35 mouse cellular contexts compared by ENCODE assay signal in genomic region chr1:86186762-86187161, GRCm38 (mm10). TPM values are rescaled to one million over a fixed set of nuclear protein-coding genes. Genes with fewer than 3 reads are reported as not detected.
DNase-seq lines count a peak whose midpoint lies in the region; ATAC-seq and TF ChIP-seq lines count a peak whose summit lies in the region.
"Had no signal": no experiment of that assay in that cellular context is flagged by ENCODE, and none has a peak within 500 bp of the region (broad histone marks: within the 10 kb centered on the region; RNA-seq: fewer than 3 reads in every experiment).

No protein-coding gene starts in this region.

- ATAC-seq in Patski = no peak
- peak; percentile 48 for ATAC-seq in granulocyte monocyte progenitor cell, adult 5-6 weeks (replicated peaks; ENCODE audit: poor library complexity, severe bottlenecking)
- 0 out of 2 replicates have a peak, but pooled peaks have one; percentile 38 for ATAC-seq in monocyte, adult 5-6 weeks (replicated peaks; ENCODE audit: insufficient number of reproducible peaks, low FRiP score, low TSS enrichment, poor library complexity, severe bottlenecking)
- ATAC-seq in inflammation-experienced regulatory T-cells, adult 6 months = no peak
- ATAC-seq: activated CD4-positive, CD25-positive, alpha-beta regulatory T cell, adult 4 months; forebrain, embryonic 16.5 days; hindbrain, embryonic 16.5 days; intestine, embryonic 16.5 days; lung, postnatal 0 days; midbrain, embryonic 16.5 days had no signal

- H3K4me1 ChIP-seq in cerebellum, adult 2 months (ENCODE audit: control insufficient read depth, insufficient read depth, low read length) = peaks cover 16% of the 10 kb centered on the region
- H3K4me1 ChIP-seq: neural tube, embryonic 13.5 days had no signal

- CTCF ChIA-PET in Patski (lab: Charles Lee) = no interaction called here

- no peak overlapping the region for H3K27ac ChIP-seq in cerebellum, adult 2 months (ENCODE audit: insufficient read depth, low read length)
- H3K27ac ChIP-seq: kidney, postnatal 0 days; neural tube, embryonic 13.5 days had no signal

- no peak for TF ChIP-seq CTCF in Patski (IDR thresholded peaks at IDR 0.05)
- no peak for TF ChIP-seq CTCF in cerebellum, adult 2 months (IDR thresholded peaks at IDR 0.05; ENCODE audit: borderline replicate concordance, insufficient read depth, low read depth, low read length)

- DNase-seq in 416B (ENCODE audit: low read depth) (peak; percentile 92), Patski (ENCODE audit: low read depth, low spot score) (peak; percentile 44)
- no peak for DNase-seq in urinary bladder, postnatal 36 days (ENCODE audit: low spot score in 2 of 2)
- DNase-seq in cerebellum, adult 2 months = no peak
- DNase-seq: adrenal gland, adult 2 months; cerebellum, adult 11 months; cerebellum, adult 9-11 months; heart, postnatal 14 days; kidney, adult 8-10 months; kidney, postnatal 4 days; layer of hippocampus, postnatal 36 days; lung, adult 18-20 months; lung, postnatal 4 days; thymus, adult 2 months; thymus, postnatal 4 days had no signal

- POLR2A ChIA-PET in Patski (lab: Charles Lee) = no interaction called here

- in situ Hi-C loops in Patski (cut with MboI; ENCODE audit: low pct_unique_long_range_greater_than_20kb) = no loop called here

- TF ChIP-seq POLR2A in cerebellum, adult 2 months (IDR thresholded peaks at IDR 0.05; ENCODE audit: borderline replicate concordance, insufficient read depth, low read length) = no peak

- no peaks in the 10 kb centered on the region for H3K27me3 ChIP-seq in Patski
- H3K27me3 ChIP-seq in cerebellum, adult 2 months (ENCODE audit: control insufficient read depth, insufficient read depth, low read length) = no peaks in the 10 kb centered on the region
- H3K27me3 ChIP-seq: CH12.LX; neural tube, embryonic 13.5 days had no signal

- no peak overlapping the region for H3K4me3 ChIP-seq in cerebellum, adult 2 months (replicated peaks; ENCODE audit: insufficient read depth, low read depth, low read length)
- H3K4me3 ChIP-seq: erythroblast, embryonic 14.5 days; myocyte; neural tube, embryonic 13.5 days had no signal

- 91% methylated on average over 7 of the region's 7 CpGs for WGBS in cerebellum, adult 2 months

RNA-seq across cellular contexts. Expression of gene Armc9, which starts 32.2 kb away (rescaled TPM):
- 34.2 TPM for polyA plus RNA-seq in Patski (2021)
- 0.80 and 1.7 TPM in 2 replicates for total RNA-seq in granulocyte monocyte progenitor cell, adult 5-6 weeks (2014; fragmentation: Nextera tagmentation)
- total RNA-seq in granulocyte monocyte progenitor cell, adult 5-6 weeks (2017) = 1.2 and 3.7 TPM in 2 replicates
- 1.3 to 5.3 TPM (median 3.6 TPM) in 3 replicates for total RNA-seq in monocyte, adult 5-6 weeks (2017)
- polyA plus RNA-seq in inflammation-experienced regulatory T-cells, adult 6 months (2017; shearing (Covaris generic)) = 10 to 100 TPM in 1 of 3 experiments, 1 to 10 TPM in 2; 4.1 to 12.9 (median 9.0) TPM
- polyA plus RNA-seq in cerebellum, adult 2 months (2012; rRNA removed) = 24.4 and 24.9 TPM in 2 replicates

RNA-seq across cellular contexts. Expression of gene Gm21972, which starts 53.3 kb away (rescaled TPM):
- 18.1 TPM for polyA plus RNA-seq in Patski (2021)
- 0.85 TPM in 1 of 2 replicates, not detected in the other for total RNA-seq in granulocyte monocyte progenitor cell, adult 5-6 weeks (2014; fragmentation: Nextera tagmentation)
- total RNA-seq in granulocyte monocyte progenitor cell, adult 5-6 weeks (2017) = 5.9 and 29.9 TPM in 2 replicates
- total RNA-seq in monocyte, adult 5-6 weeks (2017) = 1.1 to 17.3 TPM in 2 of 3 replicates, not detected in the other
- not detected for polyA plus RNA-seq in inflammation-experienced regulatory T-cells, adult 6 months (2017; shearing (Covaris generic))
- polyA plus RNA-seq in cerebellum, adult 2 months (2012; rRNA removed) = 0.95 and 1.8 TPM in 2 replicates
- total RNA-seq: gastrocnemius, adult 8-10 months; liver, adult 2 months had no signal
- polyA plus RNA-seq: activated CD4-positive, CD25-positive, alpha-beta regulatory T cell, adult 4 months; forebrain, embryonic 11.5 days; forebrain, embryonic 16.5 days; heart, embryonic 14.5 days; hindbrain, embryonic 11.5 days; intestine, embryonic 16.5 days; kidney, postnatal 0 days; limb, embryonic 11.5 days; liver, adult 2 months; neural tube, embryonic 13.5 days; thymus, adult 2 months had no signal

Comparison
In these comparisons a context has a peak if more than half of its experiments do, and no peak if none do; other contexts are left out.
1. DNase-seq: peak in 416B (single experiment) and Patski (single experiment); none in urinary bladder, postnatal 36 days (0 of 2) and cerebellum, adult 2 months (0 of 2).
2. ATAC-seq: peak in granulocyte monocyte progenitor cell, adult 5-6 weeks (single experiment) and monocyte, adult 5-6 weeks (single experiment); none in Patski (single experiment) and inflammation-experienced regulatory T-cells, adult 6 months (single experiment).